Mouse (Mus musculus) right cerebral cortex, postnatal 4 days (tissue): ENCODE results near the gene Tuba3b.

ENCODE experiments used
- DNase-seq: peaks from one replicate; pipeline ENCODE4 v3.0.0-alpha.2; 2022

The Tuba3b gene

DNA sequence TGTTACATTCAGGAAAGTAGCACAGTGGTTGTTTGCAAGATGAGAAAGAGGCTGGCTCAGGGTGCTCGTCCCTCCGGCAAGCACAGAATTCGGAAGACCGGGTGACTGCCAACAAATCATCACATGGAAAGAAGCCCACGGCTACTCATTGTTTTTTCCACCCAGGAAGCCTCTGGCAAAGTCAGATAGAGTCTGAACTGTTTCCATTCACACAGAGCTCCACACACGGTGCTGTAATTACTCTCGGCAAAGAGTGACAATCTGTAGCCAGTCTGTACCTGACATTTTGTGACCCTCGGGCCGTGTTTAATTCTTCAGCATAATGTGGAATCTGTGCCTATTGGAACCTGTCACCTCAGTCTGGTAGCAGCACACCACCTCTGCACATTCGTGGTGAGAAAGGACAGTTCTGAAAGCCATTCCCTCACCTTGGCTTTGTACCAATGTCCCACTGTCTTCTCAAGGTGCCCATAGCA is 54.1 kb downstream of the Tuba3b start:
- DNase-seq = no peak
